Mouse (Mus musculus) liver, embryonic 12.5 days (tissue): ENCODE measurements around the gene Mogat1. TPM values are rescaled to one million over a fixed set of nuclear protein-coding genes. Genes with fewer than 3 reads are reported as not detected.
"Not testable (repeated sequence)": the region's sequence is repeated elsewhere in the genome, so short reads cannot be mapped to it uniquely, and the experiment has no call there.

Experiments
- ATAC-seq: fragments of 200-750 bp; cut with Nextera tagmentation; 2 replicates; pipeline ENCODE4 v1.8.0; 2017; ENCODE audit warnings: moderate number of reproducible peaks, mild to moderate bottlenecking, moderate library complexity
- H3K27ac ChIP-seq: fragments of 300-500 bp; sonication (generic); 2 replicates; pipeline ENCODE4 v1.5.1; 2016; ENCODE audit warnings: mild to moderate bottlenecking
- H3K27me3 ChIP-seq: fragments of 300-500 bp; sonication (generic); replicated peaks from 2 replicates; pipeline ENCODE4 v1.6.1; 2016; ENCODE audit warnings: mild to moderate bottlenecking, moderate library complexity
- H3K36me3 ChIP-seq: fragments of 300-500 bp; sonication (generic); 2 replicates; pipeline ENCODE4 v1.6.1; 2016; ENCODE audit warnings: mild to moderate bottlenecking, moderate library complexity
- H3K4me1 ChIP-seq: fragments of 300-500 bp; sonication (generic); 2 replicates; pipeline ENCODE4 v1.6.1; 2016
- H3K4me2 ChIP-seq: fragments of 300-500 bp; sonication (generic); 2 replicates; pipeline ENCODE4 v1.6.1; 2016; ENCODE audit warnings: mild to moderate bottlenecking, moderate library complexity
- H3K4me3 ChIP-seq: fragments of 300-500 bp; sonication (generic); 2 replicates; pipeline ENCODE4 v1.5.1; 2016; ENCODE audit warnings: mild to moderate bottlenecking, moderate library complexity
- H3K9ac ChIP-seq: fragments of 300-500 bp; sonication (generic); 2 replicates; pipeline ENCODE4 v1.6.1; 2016; ENCODE audit warnings: mild to moderate bottlenecking, moderate library complexity
- H3K9me3 ChIP-seq: fragments of 300-500 bp; sonication (generic); replicated peaks from 2 replicates; pipeline ENCODE4 v1.6.1; 2016; ENCODE audit warnings: mild to moderate bottlenecking, moderate library complexity
- WGBS: fragments of 180-500 bp; shearing (Covaris S2); methylation state at CpG from one replicate; pipeline ENCODE4 v1.1.7; 2016; ENCODE audit not compliant: insufficient replicate concordance; 5-methylcytosine and 5-hydroxymethylcytosine counted together
- polyA plus RNA-seq: library from polyadenylated mRNA; unstranded; fragments of >200 nt; fragmentation: Nextera tagmentation; extraction: Ambion mirVana; gene quantifications from 2 replicates; pipeline ENCODE4 v1.2.1, GENCODE M21; 2016

Gene Mogat1
- polyA plus RNA-seq, 1 experiment from 2014 or later: not detected

- 57% methylated on average over 6 of the region's 6 CpGs for WGBS
- no peak for ATAC-seq
Observed at GRCm38 (mm10) chr1:78539166-78539565, 28.4 kb downstream of the Mogat1 start.

GRCm38 (mm10) chr1:78543631-78544030, 32.8 kb downstream of the Mogat1 start:
- not testable (repeated sequence) for H3K4me1 ChIP-seq, ATAC-seq
- 67% methylated on average over 1 of the region's 1 CpGs for WGBS

More at GRCm38 (mm10) chr1:78539166-78539565, 28.4 kb downstream of the Mogat1 start:
- Histone ChIP-seq H3K4me2 (no peak overlapping the region), H3K4me1 (peaks cover 14% of the 10 kb centered on the region), H3K27ac (no peak overlapping the region), H3K36me3 (no peaks in the 10 kb centered on the region), H3K9ac (no peak overlapping the region), H3K27me3 (0 out of 2 replicates have a peak, but pooled peaks cover 3% of the 10 kb centered on the region), H3K9me3 (no peaks in the 10 kb centered on the region), H3K4me3 (no peak overlapping the region)

GRCm38 (mm10) chr1:78546258-78546657, 35.5 kb downstream of the Mogat1 start:
- Histone ChIP-seq H3K4me2 (no peak overlapping the region), H3K27me3 (no peaks in the 10 kb centered on the region), H3K4me3 (no peak overlapping the region), H3K27ac (no peak overlapping the region), H3K9ac (no peak overlapping the region), H3K36me3 (no peaks in the 10 kb centered on the region), H3K4me1 (no peaks in the 10 kb centered on the region), H3K9me3 (no peaks in the 10 kb centered on the region)
- 72% methylated on average over 9 of the region's 9 CpGs for WGBS
- ATAC-seq: no peak

More at GRCm38 (mm10) chr1:78543631-78544030, 32.8 kb downstream of the Mogat1 start:
- H3K9ac ChIP-seq, H3K36me3 ChIP-seq, H3K4me3 ChIP-seq, H3K27ac ChIP-seq, H3K9me3 ChIP-seq, H3K27me3 ChIP-seq, H3K4me2 ChIP-seq: not testable (repeated sequence)

GRCm38 (mm10) chr1:78548961-78549360, 38.2 kb downstream of the Mogat1 start:
- Histone ChIP-seq H3K4me2 (no peak overlapping the region), H3K27ac (no peak overlapping the region), H3K36me3 (no peaks in the 10 kb centered on the region), H3K9ac (no peak overlapping the region), H3K4me3 (no peak overlapping the region), H3K9me3 (no peaks in the 10 kb centered on the region), H3K4me1 (no peaks in the 10 kb centered on the region), H3K27me3 (no peaks in the 10 kb centered on the region)
- 50% methylated on average over 6 of the region's 6 CpGs for WGBS
- no peak for ATAC-seq

- Histone ChIP-seq H3K27me3 (no peaks in the 10 kb centered on the region), H3K4me3 (no peak overlapping the region), H3K9me3 (0 out of 2 replicates have a peak, but pooled peaks cover 5% of the 10 kb centered on the region), H3K36me3 (no peaks in the 10 kb centered on the region), H3K4me1 (no peaks in the 10 kb centered on the region), H3K4me2 (no peak overlapping the region), H3K9ac (no peak overlapping the region), H3K27ac (no peak overlapping the region)
- no peak for ATAC-seq
- 45% methylated on average over 8 of the region's 8 CpGs for WGBS
Observed at GRCm38 (mm10) chr1:78554012-78554666, 43.3 kb downstream of the Mogat1 start.

GRCm38 (mm10) chr1:78566963-78567362, 56.2 kb downstream of the Mogat1 start:
- no peak overlapping the region for H3K27ac ChIP-seq

GRCm38 (mm10) chr1:78567421-78567820, 56.6 kb downstream of the Mogat1 start:
- no peak for ATAC-seq
- H3K27me3 ChIP-seq: no peaks in the 10 kb centered on the region
- 0 out of 2 replicates have a peak, but pooled peaks cover 2% of the 10 kb centered on the region for H3K9me3 ChIP-seq
- no peaks in the 10 kb centered on the region for H3K4me1 ChIP-seq
- no peak overlapping the region for H3K27ac ChIP-seq
- no peak overlapping the region for H3K4me3 ChIP-seq
- H3K4me2 ChIP-seq: no peak overlapping the region
- H3K36me3 ChIP-seq: no peaks in the 10 kb centered on the region
- 30% methylated on average over 6 of the region's 6 CpGs for WGBS
- no peak overlapping the region for H3K9ac ChIP-seq

More at GRCm38 (mm10) chr1:78566963-78567362, 56.2 kb downstream of the Mogat1 start:
- Histone ChIP-seq H3K9me3 (0 out of 2 replicates have a peak, but pooled peaks cover 2% of the 10 kb centered on the region), H3K9ac (no peak overlapping the region), H3K4me1 (no peaks in the 10 kb centered on the region), H3K36me3 (no peaks in the 10 kb centered on the region), H3K4me3 (no peak overlapping the region), H3K27me3 (no peaks in the 10 kb centered on the region), H3K4me2 (no peak overlapping the region)
- no peak for ATAC-seq
- 56% methylated on average over 2 of the region's 2 CpGs for WGBS

GRCm38 (mm10) chr1:78567834-78568507, 57.2 kb downstream of the Mogat1 start:
- Histone ChIP-seq H3K4me3 (no peak overlapping the region), H3K9me3 (0 out of 2 replicates have a peak, but pooled peaks cover 2% of the 10 kb centered on the region), H3K27me3 (no peaks in the 10 kb centered on the region), H3K4me1 (no peaks in the 10 kb centered on the region), H3K27ac (no peak overlapping the region), H3K4me2 (no peak overlapping the region), H3K36me3 (no peaks in the 10 kb centered on the region), H3K9ac (no peak overlapping the region)
- 44% methylated on average over 8 of the region's 8 CpGs for WGBS
- no peak for ATAC-seq

- H3K36me3 ChIP-seq: no peaks in the 10 kb centered on the region
Observed at GRCm38 (mm10) chr1:78569617-78570016, 58.8 kb downstream of the Mogat1 start.

GRCm38 (mm10) chr1:78585080-78585479, 74.3 kb downstream of the Mogat1 start:
- Histone ChIP-seq H3K4me2 (no peak overlapping the region), H3K4me3 (no peak overlapping the region), H3K27ac (no peak overlapping the region), H3K9me3 (no peaks in the 10 kb centered on the region), H3K36me3 (no peaks in the 10 kb centered on the region), H3K4me1 (no peaks in the 10 kb centered on the region), H3K27me3 (no peaks in the 10 kb centered on the region), H3K9ac (no peak overlapping the region)
- 53% methylated on average over 2 of the region's 2 CpGs for WGBS
- ATAC-seq: no peak

More at GRCm38 (mm10) chr1:78569617-78570016, 58.8 kb downstream of the Mogat1 start:
- Histone ChIP-seq H3K27me3 (no peaks in the 10 kb centered on the region), H3K4me3 (no peak overlapping the region), H3K4me1 (no peaks in the 10 kb centered on the region), H3K9me3 (0 out of 2 replicates have a peak, but pooled peaks cover 2% of the 10 kb centered on the region), H3K9ac (no peak overlapping the region), H3K4me2 (no peak overlapping the region), H3K27ac (no peak overlapping the region)
- 67% methylated on average over 5 of the region's 5 CpGs for WGBS
- no peak for ATAC-seq

GRCm38 (mm10) chr1:78586986-78587385, 76.2 kb downstream of the Mogat1 start:
- no peaks in the 10 kb centered on the region for H3K27me3 ChIP-seq
- no peak overlapping the region for H3K9ac ChIP-seq
- H3K4me1 ChIP-seq: no peaks in the 10 kb centered on the region
- H3K27ac ChIP-seq: no peak overlapping the region
- no peaks in the 10 kb centered on the region for H3K9me3 ChIP-seq
- H3K36me3 ChIP-seq: no peaks in the 10 kb centered on the region
- whole genome bisulfite sequencing: 33% methylated on average over 4 of the region's 4 CpGs
- no peak for ATAC-seq
- no peak overlapping the region for H3K4me3 ChIP-seq
- no peak overlapping the region for H3K4me2 ChIP-seq
